Comparison of ENCODE assay signal across 12 mouse cellular contexts in genomic region chr5:64217816-64218602, GRCm38 (mm10).
DNase-seq lines count a peak whose midpoint lies in the region; ATAC-seq and TF ChIP-seq lines count a peak whose summit lies in the region.
"Had no signal": no experiment of that assay in that cellular context is flagged by ENCODE, and none has a peak within 500 bp of the region (broad histone marks: within the 10 kb centered on the region; RNA-seq: fewer than 3 reads in every experiment).

No protein-coding gene starts in this region.

- H3K27me3 ChIP-seq in forebrain, embryonic 10.5 days (ENCODE audit: poor library complexity, severe bottlenecking) = no peaks in the 10 kb centered on the region
- no peaks in the 10 kb centered on the region for H3K27me3 ChIP-seq in forebrain, embryonic 14.5 days (replicated peaks; ENCODE audit: control insufficient read depth, insufficient read depth, low read length)
- H3K27me3 ChIP-seq in spleen, adult 2 months (ENCODE audit: control insufficient read depth, insufficient read depth, low read length) = no peaks in the 10 kb centered on the region
- no peaks in the 10 kb centered on the region for H3K27me3 ChIP-seq in limb, embryonic 12.5 days
- H3K27me3 ChIP-seq in midbrain, embryonic 14.5 days (ENCODE audit: control insufficient read depth, insufficient read depth, low read length) = no peaks in the 10 kb centered on the region
- H3K27me3 ChIP-seq: forebrain, embryonic 13.5 days; liver, embryonic 13.5 days had no signal

- H3K4me1 ChIP-seq in forebrain, embryonic 10.5 days = peaks cover 11% of the 10 kb centered on the region; the same call in 1 of the 2 replicates
- H3K4me1 ChIP-seq in forebrain, embryonic 14.5 days (ENCODE audit: control insufficient read depth, insufficient read depth, low read length) = no peaks in the 10 kb centered on the region
- H3K4me1 ChIP-seq in spleen, adult 2 months (ENCODE audit: control insufficient read depth, insufficient read depth, insufficient read length) = peaks cover 20% of the 10 kb centered on the region
- H3K4me1 ChIP-seq in limb, embryonic 12.5 days (replicated peaks) = peaks cover 29% of the 10 kb centered on the region
- H3K4me1 ChIP-seq in midbrain, embryonic 14.5 days (ENCODE audit: control insufficient read depth, insufficient read depth, low read length) = no peaks in the 10 kb centered on the region
- H3K4me1 ChIP-seq: forebrain, embryonic 13.5 days had no signal

- TF ChIP-seq CTCF in spleen, adult 2 months (IDR thresholded peaks at IDR 0.05; ENCODE audit: extremely low read depth, insufficient read depth, insufficient read length, insufficient replicate concordance) = no peak

- H3K27ac ChIP-seq in forebrain, embryonic 10.5 days = peak overlapping the region; percentile 17; the same call in 1 of the 2 replicates
- no peak overlapping the region for H3K27ac ChIP-seq in forebrain, embryonic 14.5 days (ENCODE audit: low read depth, low read length)
- H3K27ac ChIP-seq in spleen, adult 2 months (ENCODE audit: insufficient read depth, low read length) = peak overlapping the region; percentile 52
- no peak overlapping the region for H3K27ac ChIP-seq in limb, embryonic 12.5 days
- no peak overlapping the region for H3K27ac ChIP-seq in midbrain, embryonic 14.5 days (replicated peaks; ENCODE audit: low read depth, low read length)
- H3K27ac ChIP-seq: forebrain, embryonic 13.5 days; hindbrain, embryonic 10.5 days; liver, embryonic 13.5 days had no signal

- no peaks in the 10 kb centered on the region for H3K36me3 ChIP-seq in forebrain, embryonic 10.5 days (replicated peaks)
- no peaks in the 10 kb centered on the region for H3K36me3 ChIP-seq in forebrain, embryonic 14.5 days (ENCODE audit: control insufficient read depth, insufficient read depth, low read length)
- no peaks in the 10 kb centered on the region for H3K36me3 ChIP-seq in spleen, adult 2 months (ENCODE audit: control insufficient read depth, insufficient read depth, low read length)
- H3K36me3 ChIP-seq in limb, embryonic 12.5 days = no peaks in the 10 kb centered on the region
- no peaks in the 10 kb centered on the region for H3K36me3 ChIP-seq in midbrain, embryonic 14.5 days (ENCODE audit: control insufficient read depth, insufficient read depth, low read length)
- H3K36me3 ChIP-seq: hindbrain, embryonic 10.5 days; liver, embryonic 13.5 days had no signal

- H3K9ac ChIP-seq in forebrain, embryonic 14.5 days (ENCODE audit: low read length) = no peak overlapping the region
- H3K9ac ChIP-seq in limb, embryonic 12.5 days (replicated peaks) = no peak overlapping the region
- H3K9ac ChIP-seq in midbrain, embryonic 14.5 days (replicated peaks; ENCODE audit: low read length) = no peak overlapping the region
- H3K9ac ChIP-seq: forebrain, embryonic 13.5 days; liver, embryonic 13.5 days had no signal

- no peak overlapping the region for H3K4me2 ChIP-seq in forebrain, embryonic 14.5 days (ENCODE audit: low read length)
- H3K4me2 ChIP-seq in limb, embryonic 12.5 days = no peak overlapping the region
- H3K4me2 ChIP-seq in midbrain, embryonic 14.5 days (ENCODE audit: low read length) = no peak overlapping the region
- H3K4me2 ChIP-seq: forebrain, embryonic 13.5 days; liver, embryonic 13.5 days had no signal

- no peak overlapping the region for H3K4me3 ChIP-seq in forebrain, embryonic 10.5 days
- H3K4me3 ChIP-seq in forebrain, embryonic 14.5 days (ENCODE audit: low read depth, low read length) = no peak overlapping the region
- 0 out of 2 replicates have a peak overlapping the region, but pooled peaks have one; percentile 6 for H3K4me3 ChIP-seq in spleen, adult 2 months (ENCODE audit: extremely low read depth, insufficient read depth, insufficient read length)
- H3K4me3 ChIP-seq in limb, embryonic 12.5 days (replicated peaks) = no peak overlapping the region
- no peak overlapping the region for H3K4me3 ChIP-seq in midbrain, embryonic 14.5 days (replicated peaks; ENCODE audit: low read depth, low read length)
- H3K4me3 ChIP-seq: forebrain, embryonic 13.5 days; hindbrain, embryonic 10.5 days; liver, embryonic 13.5 days had no signal

- WGBS in forebrain, embryonic 10.5 days = 83% methylated on average over 13 of the region's 13 CpGs
- WGBS in forebrain, embryonic 14.5 days = 84% methylated on average over 13 of the region's 13 CpGs
- WGBS in spleen, adult 2 months = 40% methylated on average over 13 of the region's 13 CpGs
- WGBS in limb, embryonic 12.5 days = 58% methylated on average over 13 of the region's 13 CpGs
- 79% methylated on average over 13 of the region's 13 CpGs for WGBS in midbrain, embryonic 14.5 days

- no peak for ATAC-seq in forebrain, embryonic 14.5 days
- peak; percentile 48; the same call in 1 of the 2 replicates for ATAC-seq in limb, embryonic 12.5 days (ENCODE audit: insufficient number of reproducible peaks, insufficient read depth, low FRiP score, low TSS enrichment, low read depth)
- no peak for ATAC-seq in midbrain, embryonic 14.5 days (ENCODE audit: low FRiP score, low TSS enrichment)
- ATAC-seq: forebrain, embryonic 13.5 days had no signal

- TF ChIP-seq POLR2A in spleen, adult 2 months (IDR thresholded peaks at IDR 0.05; ENCODE audit: low read depth, low read length) = no peak

- no peak for DNase-seq in forebrain, embryonic 10.5 days (ENCODE audit: extremely low spot score, low spot score)
- no peak for DNase-seq in forebrain, embryonic 14.5 days (ENCODE audit: low spot score)
- peak; percentile 45 for DNase-seq in spleen, adult 2 months (ENCODE audit: low read depth in 1 of 2, low spot score in 2 of 2)
- DNase-seq in spleen, adult 12 weeks (ENCODE audit: low spot score) = no peak
- DNase-seq in thymus, postnatal 36 days = peak; percentile 38 to 64
- no peak for DNase-seq in adrenal gland, postnatal 10 days
- DNase-seq in midbrain, embryonic 14.5 days = no peak
- DNase-seq: gastrocnemius, postnatal 36 days; liver, embryonic 13.5 days had no signal

- 0 out of 2 replicates have a peak, but pooled peaks cover 3% of the 10 kb centered on the region for H3K9me3 ChIP-seq in forebrain, embryonic 10.5 days
- no peaks in the 10 kb centered on the region for H3K9me3 ChIP-seq in forebrain, embryonic 14.5 days (replicated peaks; ENCODE audit: control insufficient read depth, low read length)
- 0 out of 2 replicates have a peak, but pooled peaks cover 3% of the 10 kb centered on the region for H3K9me3 ChIP-seq in limb, embryonic 12.5 days
- H3K9me3 ChIP-seq in midbrain, embryonic 14.5 days (ENCODE audit: control insufficient read depth, low read length) = no peaks in the 10 kb centered on the region
- H3K9me3 ChIP-seq: forebrain, embryonic 13.5 days; hindbrain, embryonic 10.5 days; liver, embryonic 13.5 days had no signal

Comparison
In these comparisons a context has a peak if more than half of its experiments do, and no peak if none do; other contexts are left out.
1. DNase-seq: peak in spleen, adult 2 months (2 of 2) and thymus, postnatal 36 days (2 of 2); none in forebrain, embryonic 10.5 days (single experiment), forebrain, embryonic 14.5 days (single experiment), spleen, adult 12 weeks (single experiment), adrenal gland, postnatal 10 days (single experiment) and midbrain, embryonic 14.5 days (single experiment).
2. H3K27ac ChIP-seq: peak in forebrain, embryonic 10.5 days (single experiment) and spleen, adult 2 months (single experiment); none in forebrain, embryonic 14.5 days (single experiment), limb, embryonic 12.5 days (single experiment) and midbrain, embryonic 14.5 days (single experiment).